Mouse (Mus musculus) cerebellum, postnatal 36 days (tissue): ENCODE data around the gene Xylb.
A peak's percentile ranks its signal among the peaks of the same experiment; 100 is the strongest.

Experiments used
- DNase-seq, 2 experiments: peaks; one replicate each; pipeline ENCODE4 v3.0.0; 2021 to 2022; ENCODE audit warnings: mixed read lengths in 2 of 2

Gene Xylb

GRCm38 (mm10) chr9:119357331-119358057 lies at the start of gene Xylb:
Gene Xylb, plus strand, starts transcription at chr9:119357381.
- peak; percentile 90 to 92 for DNase-seq

DNA sequence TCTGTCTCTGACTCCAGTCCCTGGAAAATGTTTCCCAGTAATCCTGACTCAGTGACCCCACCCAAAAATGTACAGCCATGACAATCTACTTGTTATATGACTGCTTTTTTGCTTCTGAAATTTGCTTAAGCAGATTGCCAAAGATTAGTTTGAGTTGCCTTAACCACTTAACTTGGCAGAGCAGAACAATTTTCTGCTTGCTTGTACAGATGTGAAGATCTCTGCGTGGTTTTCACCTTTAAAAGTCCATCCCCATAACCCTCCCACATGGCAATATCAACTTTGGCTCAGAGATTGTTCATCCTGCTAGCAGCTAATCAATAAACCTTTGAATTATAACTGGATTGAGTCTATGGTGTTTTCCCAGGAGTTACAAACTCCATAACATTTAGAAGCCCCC lies 48.1 kb upstream of the Xylb start:
- no peak for DNase-seq

DNA sequence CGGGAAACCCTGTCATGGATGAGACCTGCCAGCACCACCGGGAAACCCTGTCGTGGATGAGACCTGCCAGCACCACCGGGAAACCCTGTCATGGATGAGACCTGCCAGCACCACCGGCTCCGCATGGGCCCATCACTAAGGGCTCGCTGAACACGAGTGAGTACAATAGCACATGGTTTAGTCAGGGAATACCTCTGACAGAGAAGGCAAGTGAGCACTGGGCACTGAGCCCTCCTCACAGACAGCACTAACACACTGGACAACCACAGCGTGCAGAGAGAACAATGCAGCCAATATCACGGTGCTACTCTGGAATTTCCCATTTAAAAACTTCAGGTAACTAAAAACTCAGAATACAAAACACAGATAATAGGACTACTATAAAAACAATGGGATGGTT lies 44.1 kb upstream of the Xylb start:
- DNase-seq = peak; percentile 28 to 29

- no peak for DNase-seq
These were observed 38.3 kb upstream of the Xylb start for GRCm38 (mm10) chr9:119318891-119319290.

DNA sequence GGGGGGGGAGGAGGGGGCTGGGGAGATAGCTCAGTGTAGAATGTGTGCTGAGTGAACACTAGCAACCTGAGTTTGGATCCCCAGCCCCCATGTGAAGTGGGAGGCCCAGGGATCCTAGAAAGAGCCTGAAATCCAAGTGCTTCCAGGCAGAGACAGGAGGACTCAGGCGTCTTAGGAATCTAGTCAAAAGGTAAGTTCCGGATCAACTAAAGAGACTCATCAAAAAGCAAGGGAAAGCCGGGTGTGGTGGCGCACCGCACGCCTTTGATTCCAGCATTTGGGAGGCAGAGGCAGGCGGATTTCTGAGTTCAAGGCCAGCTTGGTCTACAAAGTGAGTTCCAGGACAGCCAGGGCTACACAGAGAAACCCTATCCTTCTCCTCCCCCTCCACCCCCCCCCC lies 36.7 kb upstream of the Xylb start:
- DNase-seq = no peak

DNA sequence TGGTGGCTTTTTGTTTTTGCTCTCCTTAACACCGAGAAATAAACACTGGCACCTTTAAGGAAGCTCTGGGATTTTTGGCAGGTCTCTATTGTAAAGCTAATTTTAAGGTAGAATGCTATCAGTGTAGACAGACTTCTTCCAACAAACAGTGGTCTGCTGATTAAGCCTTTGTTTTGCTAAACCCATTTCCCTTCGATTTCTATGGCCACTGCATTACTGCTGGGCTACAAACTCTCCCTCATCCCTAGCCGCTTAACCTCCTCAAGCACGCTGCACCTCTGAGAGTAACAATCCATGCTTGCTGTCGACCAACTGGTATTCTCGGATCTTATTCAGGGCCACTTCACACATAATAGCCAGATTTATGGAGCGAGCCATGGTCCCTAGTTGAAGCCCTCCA lies 36.2 kb upstream of the Xylb start:
- DNase-seq = no peak

DNA sequence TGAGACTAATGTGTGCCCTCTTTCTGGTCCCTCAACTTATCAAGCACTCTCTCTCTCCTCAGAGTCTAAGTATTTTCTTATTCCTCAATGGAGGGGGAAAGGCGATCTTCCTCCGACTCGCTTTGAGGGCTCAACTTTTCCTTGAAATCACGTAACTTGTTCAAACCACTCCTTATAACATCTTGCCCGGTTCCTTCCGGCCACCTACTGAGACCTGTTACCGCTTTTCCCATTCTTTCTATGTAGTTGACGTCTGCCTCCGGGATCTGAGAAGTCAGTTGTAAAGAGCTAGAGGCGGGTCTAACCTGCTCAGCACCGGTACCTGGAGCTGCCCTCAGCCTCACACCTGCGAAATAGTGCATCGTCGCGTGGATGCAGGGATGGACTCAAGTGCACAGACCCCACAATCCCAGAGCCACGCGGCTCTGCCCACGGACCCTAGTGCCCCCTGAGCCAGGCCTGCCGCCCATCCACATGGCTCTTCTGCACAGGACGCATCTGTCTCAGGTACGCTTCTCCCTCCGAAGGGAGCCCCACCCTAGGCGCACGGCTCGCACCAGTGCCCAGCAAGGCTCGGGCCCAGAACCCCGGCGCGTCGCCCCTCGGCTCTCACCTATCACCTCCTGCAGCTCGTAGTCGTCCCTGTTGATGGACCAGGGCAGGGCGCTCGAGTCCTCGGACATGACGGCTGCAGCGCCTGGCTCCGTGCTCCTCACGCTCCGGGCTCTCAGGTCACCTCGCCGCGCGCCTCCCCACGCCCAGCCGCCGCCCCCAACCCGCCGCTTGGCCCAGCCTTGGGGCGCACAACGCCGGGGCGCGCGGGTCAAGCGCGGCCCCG lies 35.6 kb upstream of the Xylb start:
- peak in 1 of 2 experiments; percentile 27 for DNase-seq

DNA sequence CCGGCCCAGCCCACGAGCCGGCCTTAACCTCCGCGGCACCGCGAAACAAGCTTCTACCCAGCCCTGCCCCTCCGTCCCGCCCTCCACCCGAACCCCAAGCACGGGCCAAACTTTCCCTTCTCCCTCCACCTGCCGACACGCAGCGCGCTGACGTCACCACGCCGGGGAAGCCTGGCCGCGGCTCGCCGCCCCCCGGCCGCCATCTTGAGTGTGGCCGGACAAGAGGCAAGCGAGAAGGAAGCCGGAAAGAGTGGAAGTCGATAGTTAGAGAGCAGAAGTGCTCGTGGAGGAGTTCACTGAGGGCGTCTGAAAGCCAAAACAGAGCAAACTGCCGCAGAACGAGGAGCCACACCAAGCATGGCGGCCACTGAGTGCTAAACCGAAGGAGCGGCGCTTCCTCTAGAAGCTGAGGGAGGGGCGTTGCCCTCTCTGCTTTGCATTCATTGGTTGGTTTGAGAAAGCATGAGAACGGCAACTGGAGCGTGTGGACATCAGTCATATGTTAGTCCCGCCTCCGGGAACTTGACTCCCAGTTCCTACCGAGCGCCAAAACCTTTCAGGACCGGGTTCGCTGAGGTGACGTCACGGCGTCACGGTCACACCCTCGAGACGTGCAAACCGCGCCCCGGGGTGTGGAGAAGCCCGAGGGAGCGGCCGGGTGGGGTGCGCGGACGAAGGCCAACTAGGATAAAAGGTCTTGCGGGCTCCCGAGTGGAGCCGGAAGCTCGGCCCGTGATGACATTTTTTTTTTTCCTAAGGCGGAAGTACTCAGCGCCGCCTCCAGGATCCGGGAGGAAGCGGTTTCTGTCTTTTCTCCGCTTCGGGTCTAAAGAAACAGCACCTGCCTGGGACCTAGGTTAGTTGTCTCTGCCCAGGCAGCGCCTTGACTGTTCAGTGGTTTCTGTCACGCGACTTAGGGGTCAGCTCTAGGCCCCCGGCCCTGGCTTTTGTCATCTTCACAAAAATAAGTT lies 34.6 kb upstream of the Xylb start, which contains the start of gene Oxsr1:
TSS of gene Oxsr1 (minus strand) at position 139 of the 971 bp plus-strand sequence.
- peak; percentile 99 to 100 for DNase-seq

- DNase-seq = no peak
These were observed 33.9 kb upstream of the Xylb start for GRCm38 (mm10) chr9:119323260-119323645.

DNA sequence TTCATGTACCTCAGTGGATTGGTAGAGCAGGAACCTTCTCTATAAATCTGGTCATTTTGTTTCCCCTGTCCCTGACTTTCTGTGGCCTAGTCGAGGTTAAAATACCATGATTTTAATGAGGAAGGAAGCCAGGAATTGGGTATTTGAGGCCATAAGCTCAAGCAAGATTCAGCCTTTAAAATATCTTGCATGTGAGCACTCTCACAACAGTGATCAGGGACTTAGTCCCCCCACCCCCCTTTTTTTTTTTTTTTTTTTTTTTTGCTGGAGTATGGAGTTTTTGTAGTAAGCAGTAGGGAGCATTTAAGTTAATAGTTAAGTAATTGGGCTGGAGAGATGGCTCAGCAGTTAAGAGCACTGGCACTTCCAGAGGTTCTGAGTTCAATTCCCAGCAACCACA lies 33.1 kb upstream of the Xylb start:
- DNase-seq = no peak

DNA sequence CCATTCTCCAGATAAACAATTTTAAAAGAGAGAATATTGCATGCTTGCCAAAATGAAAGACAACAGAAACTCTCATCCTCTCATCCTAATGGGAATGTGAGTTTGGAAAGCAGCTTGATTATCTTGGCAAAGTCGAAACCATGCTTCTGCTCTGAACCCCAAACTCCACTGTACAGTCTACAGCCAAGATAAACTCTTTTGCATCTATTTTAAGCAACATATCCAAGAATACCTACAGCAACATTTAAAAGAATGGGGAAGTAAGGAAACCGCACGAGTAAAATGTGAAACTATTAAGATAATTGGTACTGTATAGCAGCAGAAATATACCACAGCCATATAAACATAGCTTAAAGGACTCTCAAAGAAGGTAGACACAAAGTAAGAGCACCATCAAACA lies 28.7 kb upstream of the Xylb start:
- DNase-seq = no peak

DNA sequence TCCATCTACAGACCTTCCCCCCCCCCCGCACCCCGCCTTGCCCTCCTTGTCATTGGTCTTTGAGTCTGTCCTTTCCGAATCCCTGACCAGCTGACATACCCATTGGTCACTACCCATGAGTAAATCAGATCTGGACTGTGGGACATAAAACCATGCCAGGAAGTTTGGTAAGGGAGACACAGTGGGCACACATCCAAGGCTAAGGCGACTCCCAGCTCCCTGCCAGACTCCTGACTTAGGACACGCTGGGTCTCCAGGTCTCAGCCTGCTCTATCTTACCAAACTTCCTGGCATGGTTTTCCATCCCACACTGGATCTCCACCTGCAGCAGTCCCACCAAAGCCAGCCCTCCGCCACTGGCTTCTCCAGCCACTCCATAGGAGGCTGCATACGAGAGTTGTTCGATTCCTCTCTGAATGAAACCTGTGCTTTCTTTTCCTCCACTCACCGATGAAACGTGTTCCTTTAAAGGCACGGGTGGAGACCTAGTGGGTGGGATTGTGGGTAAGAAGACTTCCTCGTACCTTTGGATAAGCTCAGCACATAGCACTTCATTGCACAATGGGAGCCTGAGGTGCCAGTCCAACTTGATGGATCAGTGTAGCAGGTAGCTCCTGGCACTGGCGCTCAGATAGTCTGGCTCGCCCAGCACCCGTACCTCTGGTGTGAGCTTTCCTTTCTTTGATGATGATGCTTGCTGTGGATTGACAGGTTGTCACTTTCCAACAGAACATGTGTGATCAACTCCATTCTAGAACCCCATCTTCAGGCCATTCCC lies 26.8 kb upstream of the Xylb start:
- DNase-seq = no peak

- DNase-seq = peak in 1 of 2 experiments; percentile 33
These were observed 22.9 kb upstream of the Xylb start for GRCm38 (mm10) chr9:119334324-119334723.

DNA sequence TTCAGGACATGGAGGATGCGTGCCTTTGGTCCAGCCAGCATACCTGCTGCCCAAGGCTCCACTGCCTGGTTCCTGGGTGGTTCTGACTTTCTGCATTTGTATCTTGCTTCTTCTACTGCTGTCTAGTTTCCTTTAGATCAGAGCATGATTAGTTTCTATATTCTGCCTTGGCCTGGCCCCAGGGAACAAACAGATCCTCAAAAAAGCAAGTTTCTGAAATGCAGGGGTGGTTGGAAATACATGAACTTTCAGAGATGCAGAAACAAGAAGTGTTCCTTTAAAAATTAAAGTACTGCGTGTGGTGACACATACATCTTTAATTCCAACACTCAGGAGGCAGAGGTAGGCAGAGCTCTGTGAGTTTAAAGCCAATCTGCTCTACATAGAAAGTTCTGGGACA lies 22.3 kb upstream of the Xylb start:
- DNase-seq = no peak

GRCm38 (mm10) chr9:119335571-119335970 lies 21.6 kb upstream of the Xylb start:
- DNase-seq = peak in 1 of 2 experiments; percentile 53

DNA sequence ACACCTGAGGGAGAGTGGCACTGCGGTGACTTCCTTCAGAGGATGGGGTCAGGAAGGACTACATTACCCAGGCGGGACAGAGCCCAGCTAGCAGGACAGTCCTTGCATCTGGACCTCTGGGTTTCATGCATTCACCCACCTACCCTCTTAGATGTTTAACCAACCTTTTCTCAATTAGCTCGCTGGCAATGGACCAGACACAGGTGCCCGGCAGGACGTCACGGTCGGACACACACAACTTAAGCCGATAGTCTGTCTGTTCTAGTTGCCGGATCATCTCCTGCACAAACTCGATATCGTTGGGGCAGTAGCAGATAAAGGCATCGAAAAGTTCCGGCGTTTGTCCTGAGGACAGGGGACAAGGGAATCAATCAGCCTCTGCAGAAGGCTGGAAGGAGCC lies 19.3 kb upstream of the Xylb start:
- DNase-seq = no peak

DNA sequence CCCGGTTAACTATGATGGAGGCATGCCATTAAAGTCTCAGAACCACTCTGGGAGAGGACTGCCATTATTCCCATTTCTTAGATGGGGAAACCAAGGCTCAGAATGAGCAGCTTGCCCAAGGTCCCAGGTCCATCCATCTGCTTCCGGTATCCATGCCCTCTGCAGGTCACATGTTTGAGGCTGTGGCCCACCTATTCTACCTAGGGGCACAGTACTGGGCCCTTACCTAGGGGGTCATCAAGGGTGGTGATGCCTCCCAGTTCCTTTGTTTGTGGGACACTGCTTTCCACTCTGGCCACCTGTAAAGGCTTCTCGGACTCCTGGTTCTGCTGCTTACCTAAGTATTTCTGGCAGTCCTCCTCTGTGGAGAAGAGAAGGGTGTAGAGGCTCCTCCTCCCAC lies 18.8 kb upstream of the Xylb start:
- no peak for DNase-seq

DNA sequence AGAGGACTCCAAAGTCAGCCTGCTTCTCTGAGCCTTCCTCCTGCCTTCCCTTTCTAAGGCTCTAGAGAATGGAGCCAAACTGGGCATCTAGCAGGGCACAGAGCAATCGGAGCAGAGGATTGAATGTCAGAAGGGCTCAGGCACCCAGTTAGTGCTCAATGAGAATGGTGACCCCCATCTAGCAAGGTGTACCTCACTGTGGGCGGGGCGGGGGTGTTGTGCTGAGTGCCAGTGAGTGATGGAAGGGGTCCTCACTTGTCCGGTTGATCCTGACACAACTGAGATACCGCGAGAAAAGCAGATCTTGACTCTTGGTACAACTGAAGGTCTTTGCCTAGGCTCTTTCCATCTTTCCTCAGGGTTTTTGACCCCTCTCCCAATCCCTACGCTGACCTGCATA lies 18.1 kb upstream of the Xylb start:
- DNase-seq = no peak

- peak; percentile 55 to 57 for DNase-seq
These were observed 17.5 kb upstream of the Xylb start, which contains the start of gene Acaa1a for GRCm38 (mm10) chr9:119339558-119340211. Gene Acaa1a, plus strand, starts transcription at chr9:119339676.

DNA sequence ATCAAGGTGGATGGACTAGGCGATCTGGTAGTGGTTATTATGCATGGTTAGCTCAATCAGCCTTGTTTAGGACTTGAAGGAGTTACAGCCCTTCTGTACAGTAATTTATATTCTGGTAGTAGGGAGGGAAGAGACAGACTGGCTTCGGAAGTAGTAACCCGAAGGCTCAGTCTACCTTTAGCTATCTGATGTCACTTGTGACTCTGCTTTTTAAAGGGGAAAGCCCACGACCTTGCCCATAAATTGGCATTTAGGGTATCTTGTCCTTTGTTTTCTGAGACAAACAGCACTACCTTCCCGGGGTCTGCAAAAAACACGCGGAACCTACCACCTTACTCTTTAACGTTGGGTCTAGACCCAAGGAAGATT lies 17.0 kb upstream of the Xylb start:
- no peak for DNase-seq
